Mouse (Mus musculus) 3T3-L1 (cell line): Measurements from ENCODE around the gene Lrrc55.
"Not testable (repeated sequence)": the region's sequence is repeated elsewhere in the genome, so short reads cannot be mapped to it uniquely, and the experiment has no call there.

ENCODE experiments used
- DNase-seq: peaks from one replicate; pipeline ENCODE4 v3.0.0-alpha.2; 2015; ENCODE audit warnings: low read depth, low spot score

The Lrrc55 gene

DNA sequence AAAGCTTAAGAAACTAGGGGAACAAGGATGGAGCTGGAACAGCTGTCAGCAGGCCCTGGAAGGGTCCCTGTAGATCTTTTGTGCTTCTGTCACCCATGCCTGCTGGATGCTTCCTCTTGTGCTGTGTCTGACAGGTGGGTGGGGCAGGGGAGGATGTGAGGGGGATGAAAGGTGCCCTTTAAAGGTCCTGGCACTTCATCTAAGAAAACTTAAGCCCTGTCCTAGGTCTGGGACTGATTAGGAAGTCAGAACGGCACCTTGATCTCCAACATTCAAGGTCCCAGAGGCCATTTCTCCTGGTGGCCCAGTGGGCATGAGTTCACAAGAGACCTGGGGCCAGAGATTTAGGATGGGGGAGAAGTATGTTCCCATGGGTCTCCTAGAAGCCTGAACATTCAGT, at the start of gene Lrrc55:
Lrrc55 (minus strand) TSS at position 297 of the 400 bp plus-strand sequence.
- no peak for DNase-seq

DNA sequence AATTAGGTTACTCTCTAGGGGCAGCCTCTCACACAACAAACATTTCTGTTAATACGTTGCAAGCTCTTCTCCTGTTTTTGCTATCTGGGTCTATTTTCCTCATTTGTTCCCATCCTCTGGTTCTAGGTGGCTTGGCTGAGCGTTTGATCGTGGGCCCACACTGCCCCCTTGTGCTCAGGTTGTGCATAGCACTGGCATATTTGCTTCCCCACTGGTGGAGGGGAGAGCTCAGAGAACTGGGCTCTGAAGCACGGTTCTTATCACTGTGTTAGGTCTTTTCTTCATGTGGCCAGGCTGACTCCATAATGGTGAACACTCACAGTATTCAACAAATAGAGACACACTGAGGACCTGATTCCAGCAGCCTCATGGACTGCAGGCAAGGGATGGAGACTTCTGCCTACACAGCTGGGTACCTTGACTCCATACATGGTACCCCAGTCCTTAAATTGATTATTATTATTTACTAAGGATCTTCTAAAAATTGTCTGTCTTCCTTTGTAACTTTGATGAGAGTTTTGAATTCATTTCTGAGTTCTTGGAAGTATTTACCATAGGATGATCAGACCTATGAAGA, 49.6 kb upstream of the Lrrc55 start:
- DNase-seq: peak; percentile 86

GRCm38 (mm10) chr2:85245737-85246136, 48.7 kb upstream of the Lrrc55 start:
- DNase-seq: peak; percentile 71

DNA sequence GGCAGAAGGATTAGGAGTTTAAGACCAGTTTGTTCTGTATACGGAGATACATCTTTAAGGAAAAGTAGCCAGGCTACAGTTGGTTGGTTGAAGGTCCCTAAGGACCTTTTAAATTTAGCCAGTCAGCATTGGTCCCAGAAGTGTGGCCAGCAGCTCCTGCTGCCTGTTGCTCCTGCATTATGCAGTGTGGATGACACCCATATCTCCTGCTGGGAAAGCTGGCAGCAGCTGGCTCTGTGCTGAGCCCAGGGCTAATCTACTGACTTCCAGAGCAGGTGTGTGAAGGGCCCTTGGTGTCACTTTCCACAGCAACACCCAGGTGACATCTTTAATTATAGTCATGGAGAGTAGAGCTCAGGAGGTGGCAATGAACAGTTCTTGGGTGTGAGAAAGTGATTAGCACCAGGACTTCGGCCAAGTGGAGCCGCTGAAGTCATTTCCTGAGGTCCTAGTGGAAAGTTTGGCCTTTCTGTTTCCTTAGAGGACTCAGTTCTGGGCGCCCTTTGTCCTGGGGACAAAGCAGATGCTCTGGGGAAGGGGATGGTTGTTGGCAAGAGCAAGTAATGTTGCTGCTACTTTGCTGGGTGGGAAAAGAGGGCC, 41.2 kb upstream of the Lrrc55 start:
- DNase-seq: no peak

DNA sequence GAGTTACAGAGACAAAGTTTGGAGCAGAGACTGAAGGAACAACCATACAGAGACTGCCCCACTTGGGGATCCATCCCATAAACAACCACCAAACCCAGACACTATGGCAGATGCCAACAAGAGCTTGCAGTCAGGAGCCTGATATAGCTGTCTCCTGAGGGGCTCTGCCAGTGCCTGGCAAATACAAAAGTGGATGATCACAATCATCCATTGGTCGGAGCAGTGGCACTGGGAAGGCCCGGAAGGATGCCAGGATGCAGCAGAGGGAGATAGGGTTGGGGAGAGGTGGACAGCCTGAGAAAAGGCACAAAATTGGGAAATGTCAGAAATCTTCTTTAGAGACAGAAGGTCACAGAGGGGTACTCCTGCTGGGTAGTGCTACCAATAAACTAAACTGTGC, 40.2 kb upstream of the Lrrc55 start:
- not testable (repeated sequence) for DNase-seq

GRCm38 (mm10) chr2:85230771-85231511, 33.9 kb upstream of the Lrrc55 start:
- DNase-seq: peak; percentile 14

- DNase-seq: no peak
Observed at GRCm38 (mm10) chr2:85229606-85230005, 32.6 kb upstream of the Lrrc55 start.

GRCm38 (mm10) chr2:85227816-85228335, 30.9 kb upstream of the Lrrc55 start:
- DNase-seq: no peak

DNA sequence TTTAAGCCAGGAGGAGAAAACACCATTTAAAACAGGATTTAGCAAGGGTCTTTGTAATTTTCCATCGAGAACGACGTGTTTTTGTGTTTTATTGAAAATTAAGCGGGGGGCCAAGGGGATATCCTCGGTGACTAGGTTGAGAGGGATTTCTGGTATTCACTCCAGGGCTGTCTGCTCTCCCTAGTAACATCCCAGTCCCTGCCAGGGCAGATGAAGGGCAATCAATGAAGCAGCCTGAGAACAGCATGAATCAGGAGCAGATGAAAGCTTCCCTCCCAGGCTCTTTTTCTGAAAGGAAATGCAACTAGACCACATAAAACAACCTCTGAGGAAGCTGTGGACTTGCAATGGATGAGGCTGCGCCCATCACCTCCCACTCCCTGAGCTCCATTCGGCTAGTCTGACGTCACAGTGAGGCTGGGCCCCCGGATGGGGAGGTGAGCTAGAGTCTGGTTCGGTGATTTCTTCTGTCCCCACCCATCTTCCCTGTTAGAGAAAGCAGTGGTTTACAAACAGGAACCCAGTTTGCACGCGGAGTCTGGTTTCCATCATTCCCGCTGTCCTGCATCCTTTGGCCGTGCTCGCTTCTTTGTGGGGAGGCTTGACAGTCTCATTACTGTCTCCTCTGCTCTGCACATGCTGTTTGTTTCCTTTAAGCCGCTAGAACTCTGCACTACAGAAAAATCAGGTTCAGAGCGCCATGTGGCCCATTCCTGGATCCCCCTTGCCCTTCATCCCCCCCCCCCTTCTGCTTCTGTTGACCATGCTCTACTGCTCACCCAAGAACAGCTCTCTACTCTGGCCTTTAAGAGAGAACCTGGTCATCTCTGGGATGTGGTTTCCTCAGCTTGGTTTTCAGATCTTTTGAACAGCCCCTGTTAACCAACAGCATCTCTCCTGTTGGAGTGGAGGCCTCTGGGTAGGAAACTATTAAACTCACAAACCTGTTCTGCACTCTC, 27.5 kb upstream of the Lrrc55 start:
- DNase-seq: no peak

- no peak for DNase-seq
Observed at GRCm38 (mm10) chr2:85216606-85217005, 19.6 kb upstream of the Lrrc55 start.

GRCm38 (mm10) chr2:85213746-85214145, 16.7 kb upstream of the Lrrc55 start:
- DNase-seq: no peak

GRCm38 (mm10) chr2:85209301-85209700, 12.3 kb upstream of the Lrrc55 start:
- no peak for DNase-seq

- no peak for DNase-seq
Observed at GRCm38 (mm10) chr2:85205170-85205569, 8.2 kb upstream of the Lrrc55 start.

DNA sequence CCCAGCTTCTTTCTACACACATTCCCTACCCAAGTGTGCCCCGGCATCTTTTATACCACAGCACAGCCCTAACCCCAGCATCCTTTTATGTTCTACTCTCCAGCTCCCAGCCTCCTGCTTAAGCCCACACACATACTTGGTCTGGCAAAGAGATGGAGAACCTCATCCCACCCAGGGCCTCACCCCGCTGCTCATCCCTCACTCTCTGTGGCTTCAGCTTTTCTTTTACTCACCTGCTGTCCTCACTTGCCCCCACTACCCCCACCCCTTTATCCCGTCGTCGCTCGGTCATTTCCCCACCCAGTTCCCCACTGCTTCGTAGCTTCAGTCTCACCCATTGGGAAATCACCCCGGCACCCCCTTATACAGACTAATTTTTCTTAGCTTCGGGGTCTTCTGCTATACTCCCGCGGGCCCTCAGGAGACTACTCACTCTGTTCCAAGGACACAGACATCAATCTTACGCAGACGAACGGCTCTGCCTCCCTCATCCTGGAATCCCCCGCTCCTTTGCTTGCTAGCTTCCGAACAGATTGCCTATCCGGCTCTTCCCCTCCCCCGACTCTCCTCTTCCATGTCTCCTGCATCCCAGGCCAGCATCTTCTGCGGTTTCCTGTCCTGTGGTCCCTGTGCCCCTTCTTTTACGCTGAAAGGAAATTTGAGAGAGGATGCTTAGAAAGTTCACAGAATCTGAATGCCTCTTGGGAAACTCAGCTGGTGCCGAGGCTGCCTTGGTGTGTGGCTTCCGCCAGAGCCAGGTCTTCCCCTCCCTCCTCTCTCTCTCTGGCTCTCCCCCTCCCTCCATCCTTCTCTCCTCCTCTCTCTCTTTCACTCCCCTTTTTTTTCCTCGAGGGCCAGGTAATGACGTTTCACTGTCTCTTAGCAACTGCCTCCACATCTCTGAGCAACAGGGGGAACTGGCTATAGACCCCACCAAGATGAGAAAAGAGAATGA, 1.3 kb upstream of the Lrrc55 start:
- no peak for DNase-seq

DNA sequence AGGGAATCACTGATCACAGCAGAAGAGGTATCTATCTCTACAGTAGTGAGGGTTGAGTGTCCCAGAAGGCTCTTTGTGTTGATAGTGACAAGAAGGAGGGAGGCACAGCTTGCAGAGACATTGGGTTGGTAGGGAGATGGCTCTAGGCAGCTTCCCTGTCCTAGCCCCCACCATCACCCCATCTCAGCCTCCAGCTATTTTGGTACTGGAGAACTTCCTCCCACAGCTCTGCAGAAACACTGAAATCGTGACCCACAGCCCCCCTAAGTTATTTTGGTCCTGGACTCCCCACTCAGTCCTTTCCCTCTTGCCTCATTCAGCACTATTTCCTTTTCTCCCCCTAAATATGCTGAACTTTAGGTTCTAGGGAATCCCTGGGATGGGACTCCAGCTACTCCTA, 2.4 kb downstream of the Lrrc55 start:
- no peak for DNase-seq

GRCm38 (mm10) chr2:85187582-85188151, 9.3 kb downstream of the Lrrc55 start:
- DNase-seq: no peak

GRCm38 (mm10) chr2:85178139-85178800, 18.7 kb downstream of the Lrrc55 start:
- DNase-seq: no peak

DNA sequence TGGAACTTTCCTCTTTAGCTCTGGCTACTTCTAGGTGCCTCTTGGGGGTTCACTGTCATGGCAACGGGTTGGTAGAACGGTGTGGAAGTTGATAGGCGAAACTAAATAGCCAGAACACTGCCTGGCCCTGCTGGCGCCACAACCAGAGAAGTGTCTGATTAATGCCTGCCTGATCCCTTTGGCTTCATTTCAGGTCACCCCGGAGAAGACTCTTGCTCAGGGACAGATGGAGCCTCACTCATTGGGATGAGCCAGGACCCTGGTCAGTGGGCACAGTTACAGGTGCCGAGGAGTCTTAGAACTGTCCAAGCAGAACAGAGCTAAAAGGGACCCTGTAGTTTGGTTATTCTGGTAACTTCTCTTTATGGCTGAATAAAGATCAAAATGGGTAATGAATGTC, 23.5 kb downstream of the Lrrc55 start:
- DNase-seq: no peak

DNA sequence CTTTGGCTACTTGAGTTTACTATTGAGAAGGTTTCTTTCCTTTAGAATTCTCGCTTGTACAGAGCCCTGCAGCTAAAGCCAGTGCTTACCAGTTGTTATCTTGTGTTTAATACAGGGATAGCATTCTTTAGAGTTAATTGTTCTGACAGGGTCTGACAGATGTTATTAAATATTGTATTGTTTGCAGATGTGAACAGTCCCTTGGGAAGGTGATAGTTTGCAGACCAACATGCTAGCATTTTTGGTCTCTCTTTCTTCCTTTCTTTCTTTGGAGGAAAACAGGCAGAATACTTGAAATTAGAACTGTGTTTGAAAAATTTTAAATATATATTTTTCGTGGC, 24.3 kb downstream of the Lrrc55 start:
- no peak for DNase-seq
